Mouse (Mus musculus) heart, adult 2 months (tissue): ENCODE data around the gene Cul1.

Experiments used
- EP300 ChIP-seq: fragments of 200-500 bp; IDR thresholded peaks from 2 replicates; pipeline ENCODE4 v1.6.1; 2011; ENCODE audit warnings: low read depth, low read length, control low read depth; ENCODE audit not compliant: insufficient read depth
- POLR2A ChIP-seq: fragments of 200-500 bp; IDR thresholded peaks from 2 replicates; pipeline ENCODE4 v1.6.1; 2011; ENCODE audit warnings: mild to moderate bottlenecking, low read depth, low read length, control low read depth; ENCODE audit not compliant: insufficient read depth

GRCm38 (mm10) chr6:47412886-47413606 is 40.2 kb upstream of the Cul1 start:
- TF ChIP-seq EP300 (no peak), POLR2A (no peak)
